Mouse (Mus musculus) lung, postnatal 0 days (tissue): ENCODE results near the gene Sh3d19. TPM values are rescaled to one million over a fixed set of nuclear protein-coding genes. Genes with fewer than 3 reads are reported as not detected.
A peak's percentile ranks its signal among the peaks of the same experiment; 100 is the strongest.
"Not testable (repeated sequence)": the region's sequence is repeated elsewhere in the genome, so short reads cannot be mapped to it uniquely, and the experiment has no call there.

Experiments
- ATAC-seq: fragments of 200-750 bp; cut with Nextera tagmentation; 2 replicates; pipeline ENCODE4 v1.8.0; 2017; ENCODE audit warnings: moderate library complexity
- DNase-seq: peaks from one replicate; pipeline ENCODE4 v3.0.0-alpha.2; 2016; ENCODE audit warnings: low spot score
- H3K27ac ChIP-seq: fragments of 300-500 bp; sonication (generic); 2 replicates; pipeline ENCODE4 v1.5.1; 2014; ENCODE audit warnings: antibody characterized with exemption, mild to moderate bottlenecking, low read length, mixed read lengths
- H3K27me3 ChIP-seq: fragments of 300-500 bp; sonication (generic); replicated peaks from 2 replicates; pipeline ENCODE4 v1.6.1; 2014; ENCODE audit warnings: low read length, mixed read lengths; ENCODE audit not compliant: insufficient read depth
- H3K36me3 ChIP-seq: fragments of 300-500 bp; sonication (generic); 2 replicates; pipeline ENCODE4 v1.6.1; 2014; ENCODE audit warnings: low read length, mixed read lengths; ENCODE audit not compliant: insufficient read depth
- H3K4me1 ChIP-seq: fragments of 300-500 bp; sonication (generic); 2 replicates; pipeline ENCODE4 v1.6.1; 2014; ENCODE audit warnings: antibody characterized with exemption, low read depth, low read length, mixed read lengths; ENCODE audit not compliant: insufficient read depth
- H3K4me2 ChIP-seq: fragments of 300-500 bp; sonication (generic); replicated peaks from 2 replicates; pipeline ENCODE4 v1.6.1; 2014; ENCODE audit warnings: low read depth, mild to moderate bottlenecking, low read length, moderate library complexity, mixed read lengths
- H3K4me3 ChIP-seq: fragments of 300-500 bp; sonication (generic); 2 replicates; pipeline ENCODE4 v1.5.1; 2014; ENCODE audit warnings: low read depth, low read length
- H3K9ac ChIP-seq: fragments of 300-500 bp; sonication (generic); replicated peaks from 2 replicates; pipeline ENCODE4 v1.6.1; 2014; ENCODE audit warnings: low read depth, mild to moderate bottlenecking
- H3K9me3 ChIP-seq: fragments of 300-500 bp; sonication (generic); 2 replicates; pipeline ENCODE4 v1.6.1; 2016; ENCODE audit warnings: low read length, mixed read lengths
- CTCF ChIP-seq: IDR thresholded peaks from 2 replicates; pipeline ENCODE4 v1.5.1; 2016; ENCODE audit warnings: antibody characterized with exemption, mild to moderate bottlenecking
- EP300 ChIP-seq: IDR thresholded peaks from 2 replicates; pipeline ENCODE4 v1.6.1; 2016; ENCODE audit warnings: antibody characterized with exemption, mild to moderate bottlenecking, control low read depth
- WGBS: fragments of 180-500 bp; shearing (Covaris S2); extraction: QIAGEN DNeasy Blood & Tissue Kit; methylation state at CpG from one replicate; pipeline ENCODE4 v1.1.7; 2014; 5-methylcytosine and 5-hydroxymethylcytosine counted together
- polyA plus RNA-seq: library from polyadenylated mRNA; unstranded; fragments of >200 nt; fragmentation: Nextera tagmentation; extraction: Ambion mirVana; gene quantifications from 2 replicates; pipeline ENCODE4 v1.2.1, GENCODE M21; 2015

Sh3d19 gene
- polyA plus RNA-seq, 1 experiment from 2014 or later, result 28.3 TPM

DNA sequence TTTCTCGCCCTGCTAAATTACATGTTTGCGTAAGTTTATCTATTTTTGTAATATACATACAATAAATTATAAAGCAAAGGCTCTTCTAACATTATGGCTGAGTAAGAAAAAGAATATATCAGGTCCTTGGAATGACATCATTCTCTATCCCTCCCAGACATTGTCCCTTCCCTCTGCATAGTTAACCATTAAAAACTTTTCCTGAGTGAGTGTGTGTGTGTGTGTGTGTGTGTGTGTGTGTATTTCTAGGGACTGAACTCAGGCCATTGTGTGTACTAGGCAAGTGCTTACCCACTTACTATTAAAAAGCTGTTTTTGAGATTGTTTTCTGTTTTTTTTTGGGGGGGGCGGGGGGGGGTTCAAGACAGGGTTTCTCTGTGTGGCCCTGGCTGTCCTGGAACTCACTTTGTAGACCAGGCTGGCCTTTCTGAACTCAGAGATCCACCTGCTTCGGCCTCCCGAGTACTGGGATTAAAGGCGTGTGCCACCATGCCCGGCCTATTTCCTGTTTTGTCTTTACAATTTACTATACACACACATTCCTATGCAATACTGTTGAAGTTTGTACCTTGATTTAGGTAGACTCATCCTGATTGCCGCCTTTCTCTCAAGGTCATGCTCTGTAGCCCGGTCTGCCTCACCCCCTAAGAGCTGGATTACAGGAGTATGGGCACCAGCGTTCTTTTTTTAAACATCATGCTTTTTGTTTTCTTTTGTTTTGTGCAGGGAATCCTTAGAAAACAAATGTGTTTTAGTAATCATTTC lies 2.6 kb downstream of the Sh3d19 start:
- Histone ChIP-seq H3K4me2 (peak overlapping the region; percentile 77; the same call in 1 of the 2 replicates), H3K27me3 (no peaks in the 10 kb centered on the region), H3K36me3 (no peaks in the 10 kb centered on the region), H3K4me1 (peaks cover 9% of the 10 kb centered on the region; the same call in 1 of the 2 replicates), H3K4me3 (no peak overlapping the region), H3K9me3 (no peaks in the 10 kb centered on the region), H3K27ac (no peak overlapping the region), H3K9ac (no peak overlapping the region)
- TF ChIP-seq CTCF (no peak), EP300 (no peak)
- ATAC-seq, result no peak
- no peak for DNase-seq
- 81% methylated on average over 10 of the region's 10 CpGs for WGBS

DNA sequence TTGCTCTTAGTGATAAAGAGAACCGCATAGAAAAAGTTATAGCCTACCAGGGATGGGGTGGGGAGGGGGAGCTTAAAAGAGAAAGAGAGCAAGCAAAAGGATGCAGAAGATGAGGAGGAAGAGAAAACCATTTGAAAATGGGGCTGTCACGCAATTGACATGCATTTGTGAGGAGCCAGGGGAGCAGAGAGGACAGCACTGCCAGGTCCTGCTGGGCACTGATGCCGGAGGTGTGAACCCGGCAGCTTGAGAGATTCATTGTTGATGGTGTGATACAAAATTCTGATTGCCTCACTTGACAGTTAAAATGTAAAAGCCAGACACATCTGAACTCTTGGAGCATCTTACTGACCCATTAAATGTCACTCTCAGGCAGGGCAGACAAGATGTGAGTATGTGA lies 3.5 kb downstream of the Sh3d19 start:
- no peak for DNase-seq

GRCm38 (mm10) chr3:85980036-85980435 lies 9.1 kb downstream of the Sh3d19 start:
- no peak for TF ChIP-seq EP300
- no peak for TF ChIP-seq CTCF

More for the DNA sequence above, 3.5 kb downstream of the Sh3d19 start:
- Histone ChIP-seq H3K4me3 (no peak overlapping the region), H3K27me3 (no peaks in the 10 kb centered on the region), H3K4me1 (peaks cover 9% of the 10 kb centered on the region; the same call in 1 of the 2 replicates), H3K9me3 (no peaks in the 10 kb centered on the region), H3K9ac (no peak overlapping the region), H3K4me2 (no peak overlapping the region), H3K27ac (no peak overlapping the region), H3K36me3 (no peaks in the 10 kb centered on the region)
- TF ChIP-seq EP300, result no peak
- no peak for TF ChIP-seq CTCF
- WGBS, result 80% methylated on average over 4 of the region's 4 CpGs
- ATAC-seq, result no peak

DNA sequence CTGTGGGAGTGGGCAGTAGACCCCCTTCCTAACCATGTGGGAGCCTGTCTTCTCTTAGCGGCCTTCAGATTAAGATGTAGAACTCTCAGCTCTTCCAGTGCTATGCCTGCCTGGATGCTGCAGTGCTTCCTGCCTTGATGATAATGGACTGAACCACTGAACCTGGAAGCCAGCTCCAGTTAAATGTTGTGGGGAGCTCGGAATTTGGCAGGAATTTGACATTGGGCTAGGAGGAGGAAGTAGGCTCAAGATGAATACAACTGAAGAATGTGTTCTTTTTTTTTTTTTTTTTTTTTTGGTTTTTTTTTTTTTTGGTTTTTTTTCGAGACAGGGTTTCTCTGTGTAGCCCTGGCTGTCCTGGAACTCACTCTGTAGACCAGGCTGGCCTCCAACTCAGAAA lies 10.9 kb downstream of the Sh3d19 start:
- not testable (repeated sequence) for H3K4me1 ChIP-seq, DNase-seq, H3K36me3 ChIP-seq, H3K4me2 ChIP-seq, ATAC-seq, H3K9ac ChIP-seq, H3K4me3 ChIP-seq, H3K9me3 ChIP-seq, H3K27me3 ChIP-seq, H3K27ac ChIP-seq
- 72% methylated on average over 2 of the region's 3 CpGs for WGBS

More at GRCm38 (mm10) chr3:85980036-85980435, 9.1 kb downstream of the Sh3d19 start:
- 77% methylated on average over 4 of the region's 4 CpGs for WGBS
- no peak overlapping the region for H3K4me3 ChIP-seq
- no peaks in the 10 kb centered on the region for H3K9me3 ChIP-seq
- ATAC-seq, result 0 out of 2 replicates have a peak, but pooled peaks have one; percentile 30
- H3K27me3 ChIP-seq, result no peaks in the 10 kb centered on the region
- no peaks in the 10 kb centered on the region for H3K36me3 ChIP-seq
- H3K9ac ChIP-seq, result no peak overlapping the region
- no peak overlapping the region for H3K27ac ChIP-seq
- H3K4me2 ChIP-seq, result no peak overlapping the region
- peak; percentile 41 for DNase-seq
- no peaks in the 10 kb centered on the region for H3K4me1 ChIP-seq

GRCm38 (mm10) chr3:85984537-85984936 lies 13.6 kb downstream of the Sh3d19 start:
- no peaks in the 10 kb centered on the region for H3K27me3 ChIP-seq
- ATAC-seq (no peak), DNase-seq (no peak)
- H3K9ac ChIP-seq, result no peak overlapping the region
- no peaks in the 10 kb centered on the region for H3K9me3 ChIP-seq
- no peak overlapping the region for H3K4me3 ChIP-seq
- H3K4me1 ChIP-seq, result no peaks in the 10 kb centered on the region
- H3K4me2 ChIP-seq, result no peak overlapping the region
- TF ChIP-seq CTCF, result no peak
- no peak for TF ChIP-seq EP300
- no peak overlapping the region for H3K27ac ChIP-seq
- 92% methylated on average over 6 of the region's 6 CpGs for WGBS
- no peaks in the 10 kb centered on the region for H3K36me3 ChIP-seq

- H3K4me1 ChIP-seq, result peaks cover 4% of the 10 kb centered on the region; the same call in 1 of the 2 replicates
- no peak overlapping the region for H3K9ac ChIP-seq
- ATAC-seq, result no peak
- no peaks in the 10 kb centered on the region for H3K9me3 ChIP-seq
- 88% methylated on average over 2 of the region's 2 CpGs for WGBS
- no peak for DNase-seq
- no peaks in the 10 kb centered on the region for H3K36me3 ChIP-seq
- no peak overlapping the region for H3K4me3 ChIP-seq
- TF ChIP-seq EP300, result no peak
- no peak for TF ChIP-seq CTCF
- H3K27ac ChIP-seq, result no peak overlapping the region
- no peak overlapping the region for H3K4me2 ChIP-seq
- no peaks in the 10 kb centered on the region for H3K27me3 ChIP-seq
Measured at GRCm38 (mm10) chr3:85987225-85987624, 16.3 kb downstream of the Sh3d19 start.
